Mouse (Mus musculus) CD4-positive, CD25-positive, alpha-beta regulatory T cell, adult 4 months (primary cell): Measurements from ENCODE around the gene Smtnl1. TPM values are rescaled to one million over a fixed set of nuclear protein-coding genes. Genes with fewer than 3 reads are reported as not detected.
A peak's percentile ranks its signal among the peaks of the same experiment; 100 is the strongest.
"Not testable (repeated sequence)": the region's sequence is repeated elsewhere in the genome, so short reads cannot be mapped to it uniquely, and the experiment has no call there.

Source experiments
- ATAC-seq: one replicate; pipeline ENCODE4 v1.8.0; 2017
- polyA plus RNA-seq, 2 experiments: library from polyadenylated mRNA; unstranded; fragments of 100-300 nt; shearing (Covaris generic); gene quantifications; one replicate each; pipeline ENCODE4 v1.2.1; 2017

Gene Smtnl1
- polyA plus RNA-seq, 2 experiments from 2014 or later: not detected

- peak; percentile 38 for ATAC-seq
Measured at GRCm38 (mm10) chr2:84837817-84838592, 15.6 kb upstream of the Smtnl1 start.

GRCm38 (mm10) chr2:84837107-84837506 is 14.7 kb upstream of the Smtnl1 start:
- ATAC-seq: no peak

- peak; percentile 68 for ATAC-seq
Measured at GRCm38 (mm10) chr2:84831666-84832391, 9.4 kb upstream of the Smtnl1 start.

- ATAC-seq: no peak
Measured at GRCm38 (mm10) chr2:84827283-84827920, 5.0 kb upstream of the Smtnl1 start.

- peak; percentile 86 for ATAC-seq
Measured at GRCm38 (mm10) chr2:84826488-84827282, 4.2 kb upstream of the Smtnl1 start, which contains the start of gene Timm10. Timm10 (plus strand) TSS chr2:84826997.

GRCm38 (mm10) chr2:84823237-84823636 is 785 bp upstream of the Smtnl1 start:
- ATAC-seq: no peak

- ATAC-seq: no peak
Measured at GRCm38 (mm10) chr2:84819861-84820260, 2.6 kb downstream of the Smtnl1 start.

GRCm38 (mm10) chr2:84812676-84813075 is 9.8 kb downstream of the Smtnl1 start:
- ATAC-seq: no peak

- no peak for ATAC-seq
Measured at GRCm38 (mm10) chr2:84811880-84812279, 10.6 kb downstream of the Smtnl1 start.

GRCm38 (mm10) chr2:84810886-84811577 is 11.4 kb downstream of the Smtnl1 start:
- peak; percentile 97 for ATAC-seq

GRCm38 (mm10) chr2:84810526-84810885 is 11.9 kb downstream of the Smtnl1 start:
- ATAC-seq: no peak

- no peak for ATAC-seq
Measured at GRCm38 (mm10) chr2:84809330-84809729, 13.1 kb downstream of the Smtnl1 start.

GRCm38 (mm10) chr2:84806546-84806945 is 15.9 kb downstream of the Smtnl1 start:
- ATAC-seq: no peak

- ATAC-seq: no peak
Measured at GRCm38 (mm10) chr2:84803963-84804362, 18.5 kb downstream of the Smtnl1 start.

GRCm38 (mm10) chr2:84801223-84801622 is 21.2 kb downstream of the Smtnl1 start:
- ATAC-seq: not testable (repeated sequence)

- no peak for ATAC-seq
Measured at GRCm38 (mm10) chr2:84800304-84800703, 22.1 kb downstream of the Smtnl1 start.

- ATAC-seq: peak; percentile 86
Measured at GRCm38 (mm10) chr2:84799041-84799561, 23.4 kb downstream of the Smtnl1 start.

GRCm38 (mm10) chr2:84798493-84798921 is 23.9 kb downstream of the Smtnl1 start, which contains the start of gene Ube2l6:
Ube2l6 (plus strand) TSS chr2:84798828.
- ATAC-seq: peak; percentile 34

- peak; percentile 58 for ATAC-seq
Measured at GRCm38 (mm10) chr2:84797833-84798492, 24.5 kb downstream of the Smtnl1 start.

GRCm38 (mm10) chr2:84793871-84794270 is 28.6 kb downstream of the Smtnl1 start:
- no peak for ATAC-seq

GRCm38 (mm10) chr2:84793154-84793553 is 29.3 kb downstream of the Smtnl1 start:
- no peak for ATAC-seq
